Mouse (Mus musculus): Measurements from ENCODE around the gene Pacsin2. TPM values are rescaled to one million over a fixed set of nuclear protein-coding genes. Genes with fewer than 3 reads are reported as not detected.
A peak's percentile ranks its signal among the peaks of the same experiment; 100 is the strongest.
"Not testable (repeated sequence)": the region's sequence is repeated elsewhere in the genome, so short reads cannot be mapped to it uniquely, and the experiment has no call there.

The Pacsin2 gene
- polyA plus RNA-seq, 1 experiment from 2014 or later = 24.3 TPM

DNA sequence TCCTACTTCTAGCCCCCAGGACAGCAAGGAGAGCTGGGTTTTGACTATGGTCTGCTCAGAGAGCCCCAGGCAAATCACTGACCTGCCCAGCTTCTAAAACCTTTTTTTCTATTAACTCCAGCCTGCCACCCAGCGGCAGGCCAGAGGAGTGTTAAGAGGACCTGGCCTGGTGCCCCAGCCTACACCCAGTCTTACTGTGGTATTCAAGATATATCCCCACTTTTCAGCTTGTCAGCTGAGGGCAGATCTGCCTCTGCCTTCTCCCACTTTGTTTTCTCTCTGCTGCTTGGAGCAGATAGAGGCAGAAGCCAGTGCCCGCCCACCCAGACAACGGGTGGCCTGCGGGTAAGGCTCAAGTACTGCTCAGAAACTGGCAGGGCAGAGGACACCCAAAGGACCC lies 89.3 kb downstream of the Pacsin2 start:
- H3K4me3 ChIP-seq (ENCODE audit: low read depth, low read length) = no peak overlapping the region
- peak overlapping the region; percentile 70 for H3K27ac ChIP-seq (ENCODE audit: low read depth)
- H3K4me2 ChIP-seq (ENCODE audit: low read depth, low read length) = peak overlapping the region; percentile 53
- H3K36me3 ChIP-seq (replicated peaks; ENCODE audit: insufficient read depth, low read length) = peaks cover 36% of the 10 kb centered on the region
- H3K9ac ChIP-seq (replicated peaks) = no peak overlapping the region
- DNase-seq (peak; percentile 82), ATAC-seq (peak; percentile 96)
- no peaks in the 10 kb centered on the region for H3K9me3 ChIP-seq (ENCODE audit: low read length)
- H3K4me1 ChIP-seq (ENCODE audit: insufficient read depth) = peaks cover 17% of the 10 kb centered on the region
- peak; percentile 80 for TF ChIP-seq CTCF (IDR thresholded peaks at IDR 0.05; ENCODE audit: low read depth)
- peak; percentile 97 for TF ChIP-seq EP300 (IDR thresholded peaks at IDR 0.05; ENCODE audit: low read depth)
- WGBS (ENCODE audit: insufficient replicate concordance) = 36% methylated on average over 4 of the region's 4 CpGs
- no peaks in the 10 kb centered on the region for H3K27me3 ChIP-seq (ENCODE audit: insufficient read depth, low read length)

DNA sequence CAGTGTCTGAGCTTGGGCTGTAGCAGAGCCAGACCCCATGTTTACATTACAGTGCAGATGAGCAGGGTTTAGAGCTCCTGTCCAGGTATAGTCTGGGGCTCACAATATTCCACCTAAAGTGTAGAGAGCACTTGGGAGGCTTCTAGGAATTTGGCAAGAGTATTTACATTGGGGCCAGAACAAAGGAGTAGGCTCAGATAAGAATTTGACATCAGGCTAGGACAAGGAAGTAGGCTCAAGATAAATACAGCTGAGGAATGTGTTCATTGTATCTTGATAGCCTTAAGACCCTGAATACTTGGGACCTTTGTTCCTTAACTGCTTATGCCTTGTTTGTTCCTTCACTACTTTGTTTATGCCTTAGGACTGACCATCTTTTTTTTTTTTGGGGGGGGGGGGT lies 90.3 kb downstream of the Pacsin2 start:
- no peaks in the 10 kb centered on the region for H3K27me3 ChIP-seq (ENCODE audit: insufficient read depth, low read length)
- H3K27ac ChIP-seq (ENCODE audit: low read depth) = no peak overlapping the region
- peaks cover 17% of the 10 kb centered on the region for H3K4me1 ChIP-seq (ENCODE audit: insufficient read depth)
- DNase-seq = no peak
- no peak overlapping the region for H3K4me2 ChIP-seq (ENCODE audit: low read depth, low read length)
- no peak for TF ChIP-seq EP300 (IDR thresholded peaks at IDR 0.05; ENCODE audit: low read depth)
- no peak for TF ChIP-seq CTCF (IDR thresholded peaks at IDR 0.05; ENCODE audit: low read depth)
- H3K4me3 ChIP-seq (ENCODE audit: low read depth, low read length) = no peak overlapping the region
- H3K36me3 ChIP-seq (replicated peaks; ENCODE audit: insufficient read depth, low read length) = peaks cover 25% of the 10 kb centered on the region
- no peak overlapping the region; the same call in 1 of the 2 replicates for H3K9ac ChIP-seq (replicated peaks)
- ATAC-seq = no peak
- H3K9me3 ChIP-seq (ENCODE audit: low read length) = no peaks in the 10 kb centered on the region

DNA sequence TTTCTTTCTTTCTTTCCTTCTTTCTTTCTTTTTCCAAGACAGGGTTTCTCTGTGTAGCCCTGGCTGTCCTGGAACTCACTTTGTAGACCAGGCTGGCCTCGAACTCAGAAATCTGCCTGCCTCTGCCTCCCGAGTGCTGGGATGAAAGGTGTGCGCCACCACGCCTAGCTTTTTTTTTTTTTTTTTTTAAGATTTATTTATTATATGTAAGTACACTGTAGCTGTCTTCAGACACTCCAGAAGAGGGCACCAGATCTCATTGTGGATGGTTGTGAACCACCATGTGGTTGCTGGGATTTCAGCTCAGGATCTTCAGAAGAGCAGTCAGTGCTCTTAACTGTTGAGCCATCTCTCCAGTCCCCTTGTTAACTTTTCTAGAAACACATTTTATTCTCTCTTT lies 95.7 kb downstream of the Pacsin2 start:
- H3K27ac ChIP-seq (ENCODE audit: low read depth); ATAC-seq; H3K36me3 ChIP-seq (replicated peaks; ENCODE audit: insufficient read depth, low read length); H3K4me3 ChIP-seq (ENCODE audit: low read depth, low read length); H3K27me3 ChIP-seq (ENCODE audit: insufficient read depth, low read length); H3K4me2 ChIP-seq (ENCODE audit: low read depth, low read length); H3K4me1 ChIP-seq (ENCODE audit: insufficient read depth); DNase-seq; H3K9me3 ChIP-seq (ENCODE audit: low read length); H3K9ac ChIP-seq (replicated peaks): not testable (repeated sequence)
- WGBS (ENCODE audit: insufficient replicate concordance) = 81% methylated on average over 4 of the region's 4 CpGs
- peak; percentile 14; the same call in 1 of the 2 replicates for TF ChIP-seq CTCF (IDR thresholded peaks at IDR 0.05; ENCODE audit: low read depth)

DNA sequence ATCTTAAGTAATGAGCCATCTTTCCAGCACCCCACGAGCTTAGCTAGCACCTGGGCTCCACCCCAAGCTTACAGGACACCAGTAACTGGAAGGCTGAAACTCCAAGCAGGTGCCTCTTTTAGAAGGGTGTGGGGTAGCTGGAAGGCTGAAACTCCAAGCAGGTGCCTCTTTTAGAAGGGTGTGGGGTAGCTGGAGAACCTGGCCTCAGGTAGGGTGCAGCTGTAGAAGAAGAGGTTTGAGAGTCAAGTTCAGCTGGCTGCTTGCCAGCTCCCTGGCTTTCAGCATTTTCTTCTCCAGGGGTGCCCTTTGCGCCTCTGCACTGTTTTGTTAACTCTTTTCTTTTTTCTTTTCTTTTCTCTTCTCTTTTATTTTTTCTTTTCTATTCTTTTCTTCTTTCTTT lies 96.1 kb downstream of the Pacsin2 start:
- ATAC-seq = no peak
- 60% methylated on average over 2 of the region's 2 CpGs for WGBS (ENCODE audit: insufficient replicate concordance)
- no peak overlapping the region for H3K4me3 ChIP-seq (ENCODE audit: low read depth, low read length)
- DNase-seq = peak; percentile 33
- H3K4me2 ChIP-seq (ENCODE audit: low read depth, low read length) = no peak overlapping the region
- H3K27me3 ChIP-seq (ENCODE audit: insufficient read depth, low read length) = no peaks in the 10 kb centered on the region
- no peaks in the 10 kb centered on the region for H3K9me3 ChIP-seq (ENCODE audit: low read length)
- H3K4me1 ChIP-seq (ENCODE audit: insufficient read depth) = peaks cover 9% of the 10 kb centered on the region
- H3K9ac ChIP-seq (replicated peaks) = no peak overlapping the region
- no peaks in the 10 kb centered on the region for H3K36me3 ChIP-seq (replicated peaks; ENCODE audit: insufficient read depth, low read length)
- H3K27ac ChIP-seq (ENCODE audit: low read depth) = no peak overlapping the region
- TF ChIP-seq EP300 (IDR thresholded peaks at IDR 0.05; ENCODE audit: low read depth) (no peak), CTCF (IDR thresholded peaks at IDR 0.05; ENCODE audit: low read depth) (no peak)

DNA sequence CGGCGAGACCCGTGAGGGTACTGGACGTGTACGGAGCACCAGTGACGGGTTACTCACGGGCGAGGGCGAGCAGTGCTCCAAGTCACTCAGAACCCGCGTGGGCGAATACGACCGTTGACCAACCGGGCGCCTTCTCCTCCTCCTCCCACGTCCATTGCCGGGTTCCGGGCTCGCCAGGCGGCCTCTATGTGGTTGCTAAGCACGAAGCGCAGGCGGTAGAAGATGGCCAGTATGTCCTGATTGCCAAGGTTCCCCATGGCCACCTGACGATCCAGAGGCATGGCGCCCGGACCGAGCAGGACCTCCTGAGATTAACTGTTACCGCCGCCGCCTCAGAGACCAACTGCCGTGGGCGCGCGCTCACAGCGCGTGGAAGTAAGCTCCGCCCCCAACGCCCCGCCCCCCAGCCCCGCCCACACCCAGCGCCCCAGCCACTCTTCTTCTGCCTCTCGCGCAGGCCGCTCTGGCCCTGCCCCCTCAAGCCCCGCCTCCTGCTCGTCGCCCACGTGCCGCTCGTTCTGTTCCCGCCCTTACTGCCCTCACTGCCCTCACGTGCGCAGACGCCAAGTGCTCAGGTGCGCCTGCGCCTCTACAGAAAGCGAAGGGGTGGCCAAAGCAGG lies 97.4 kb downstream of the Pacsin2 start:
- H3K4me1 ChIP-seq (ENCODE audit: insufficient read depth) = peaks cover 9% of the 10 kb centered on the region
- peak; percentile 95 for DNase-seq
- ATAC-seq = peak; percentile 95
- 20% methylated on average over 50 of the region's 58 CpGs for WGBS (ENCODE audit: insufficient replicate concordance)
- no peaks in the 10 kb centered on the region for H3K27me3 ChIP-seq (ENCODE audit: insufficient read depth, low read length)
- H3K9me3 ChIP-seq (ENCODE audit: low read length) = no peaks in the 10 kb centered on the region
- peak overlapping the region; percentile 63 for H3K9ac ChIP-seq (replicated peaks)
- no peaks in the 10 kb centered on the region for H3K36me3 ChIP-seq (replicated peaks; ENCODE audit: insufficient read depth, low read length)
- H3K4me3 ChIP-seq (ENCODE audit: low read depth, low read length) = peak overlapping the region; percentile 56
- TF ChIP-seq CTCF (IDR thresholded peaks at IDR 0.05; ENCODE audit: low read depth) (no peak), EP300 (IDR thresholded peaks at IDR 0.05; ENCODE audit: low read depth) (no peak)
- H3K27ac ChIP-seq (ENCODE audit: low read depth) = 0 out of 2 replicates have a peak overlapping the region, but pooled peaks have one; percentile 30
- H3K4me2 ChIP-seq (ENCODE audit: low read depth, low read length) = peak overlapping the region; percentile 89

DNA sequence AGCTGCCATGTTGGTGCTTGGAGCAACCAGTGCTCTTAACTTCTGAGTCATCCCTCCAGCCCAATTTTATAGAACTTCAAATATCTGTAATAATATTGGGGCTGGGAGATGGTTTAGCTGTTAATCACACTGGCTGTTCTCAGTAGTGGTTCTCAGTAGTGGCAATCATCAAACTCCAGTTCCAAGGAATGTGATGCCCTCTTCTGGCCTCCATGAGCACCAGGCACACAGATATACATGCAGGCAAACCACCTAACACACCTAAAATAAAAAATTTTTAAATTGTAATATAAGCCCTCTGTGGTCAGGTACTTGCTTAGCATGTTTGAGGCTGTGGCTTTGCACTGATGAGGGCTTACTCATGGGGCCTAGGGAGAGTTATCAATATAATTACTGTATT lies 98.7 kb downstream of the Pacsin2 start:
- H3K27me3 ChIP-seq (ENCODE audit: insufficient read depth, low read length) = no peaks in the 10 kb centered on the region
- no peak for DNase-seq
- H3K4me3 ChIP-seq (ENCODE audit: low read depth, low read length) = peak overlapping the region; percentile 10
- no peak for ATAC-seq
- H3K9ac ChIP-seq (replicated peaks) = no peak overlapping the region
- no peak for TF ChIP-seq EP300 (IDR thresholded peaks at IDR 0.05; ENCODE audit: low read depth)
- TF ChIP-seq CTCF (IDR thresholded peaks at IDR 0.05; ENCODE audit: low read depth) = peak; percentile 46
- peaks cover 9% of the 10 kb centered on the region for H3K4me1 ChIP-seq (ENCODE audit: insufficient read depth)
- peak overlapping the region; percentile 89 for H3K4me2 ChIP-seq (ENCODE audit: low read depth, low read length)
- H3K27ac ChIP-seq (ENCODE audit: low read depth) = no peak overlapping the region
- no peaks in the 10 kb centered on the region for H3K9me3 ChIP-seq (ENCODE audit: low read length)
- no peaks in the 10 kb centered on the region for H3K36me3 ChIP-seq (replicated peaks; ENCODE audit: insufficient read depth, low read length)

DNA sequence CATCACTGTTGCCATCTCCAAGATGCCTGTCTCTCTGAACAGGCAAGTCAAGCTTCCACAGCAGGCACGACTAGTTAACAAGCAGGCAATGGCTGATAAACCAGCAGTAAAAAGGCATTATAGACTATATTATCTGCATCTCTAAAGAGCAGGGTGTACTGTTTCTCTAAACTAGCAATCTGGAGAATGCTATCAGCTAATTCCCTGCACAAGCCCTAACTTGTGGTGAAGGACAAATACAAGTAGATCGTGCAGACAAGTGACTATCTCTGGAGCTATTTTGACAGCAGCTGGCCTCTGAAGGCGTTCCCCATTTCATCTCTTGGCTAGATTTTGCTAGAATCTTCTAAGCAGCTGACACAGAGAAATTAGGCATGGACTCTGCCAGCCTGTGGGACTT lies 100.2 kb downstream of the Pacsin2 start:
- no peak overlapping the region for H3K4me3 ChIP-seq (ENCODE audit: low read depth, low read length)
- H3K9ac ChIP-seq (replicated peaks) = no peak overlapping the region
- DNase-seq (no peak), ATAC-seq (peak; percentile 16)
- H3K36me3 ChIP-seq (replicated peaks; ENCODE audit: insufficient read depth, low read length) = no peaks in the 10 kb centered on the region
- TF ChIP-seq EP300 (IDR thresholded peaks at IDR 0.05; ENCODE audit: low read depth) (peak; percentile 87; the same call in 1 of the 2 replicates), CTCF (IDR thresholded peaks at IDR 0.05; ENCODE audit: low read depth) (no peak)
- no peaks in the 10 kb centered on the region for H3K9me3 ChIP-seq (ENCODE audit: low read length)
- H3K4me1 ChIP-seq (ENCODE audit: insufficient read depth) = peaks cover 9% of the 10 kb centered on the region
- WGBS (ENCODE audit: insufficient replicate concordance) = 45% methylated on average over 3 of the region's 3 CpGs
- H3K27ac ChIP-seq (ENCODE audit: low read depth) = no peak overlapping the region
- H3K27me3 ChIP-seq (ENCODE audit: insufficient read depth, low read length) = no peaks in the 10 kb centered on the region
- no peak overlapping the region for H3K4me2 ChIP-seq (ENCODE audit: low read depth, low read length)

DNA sequence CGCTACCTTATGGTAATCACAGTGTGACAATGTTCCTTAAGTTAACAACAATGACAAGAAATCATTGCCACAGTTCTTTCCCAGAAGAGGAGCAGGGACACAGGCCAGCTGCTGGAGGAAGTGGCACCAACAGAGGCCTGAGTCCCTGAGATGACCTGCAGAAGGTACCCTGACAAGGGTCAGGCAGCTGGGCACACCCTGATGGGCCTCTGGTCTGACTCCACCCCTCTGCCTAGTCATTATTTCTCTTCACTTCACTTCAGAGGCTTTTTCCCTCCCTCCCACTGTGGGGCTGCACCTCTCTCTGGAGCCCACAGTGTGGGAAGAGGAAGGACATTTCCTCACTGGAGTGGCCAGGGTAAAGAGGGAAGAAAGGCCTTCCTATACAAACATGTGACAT lies 101.6 kb downstream of the Pacsin2 start:
- not testable (repeated sequence) for ATAC-seq
- 89% methylated on average over 1 of the region's 1 CpGs for WGBS (ENCODE audit: insufficient replicate concordance)

DNA sequence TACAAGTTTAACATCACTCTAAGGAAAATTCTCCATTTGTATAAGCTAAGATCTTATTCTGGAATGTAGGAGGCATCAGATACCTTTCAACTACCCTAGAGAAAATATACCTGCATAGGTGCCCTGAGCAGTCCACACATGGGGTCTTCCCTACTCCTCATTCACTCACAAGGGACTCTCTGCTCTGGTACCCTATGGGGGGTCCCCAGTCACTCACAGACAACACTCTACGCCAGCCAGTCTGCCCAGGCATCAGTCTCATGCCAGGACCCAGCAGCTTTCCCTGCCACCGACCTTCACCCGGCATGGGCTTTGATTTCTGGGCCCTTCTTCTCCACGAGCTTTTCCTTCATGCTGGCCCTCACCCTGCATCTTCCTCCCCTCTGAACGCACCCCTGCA lies 103.5 kb downstream of the Pacsin2 start:
- not testable (repeated sequence) for H3K4me2 ChIP-seq (ENCODE audit: low read depth, low read length); H3K27ac ChIP-seq (ENCODE audit: low read depth); H3K27me3 ChIP-seq (ENCODE audit: insufficient read depth, low read length); ATAC-seq; H3K36me3 ChIP-seq (replicated peaks; ENCODE audit: insufficient read depth, low read length); DNase-seq; H3K9me3 ChIP-seq (ENCODE audit: low read length); H3K4me1 ChIP-seq (ENCODE audit: insufficient read depth); H3K9ac ChIP-seq (replicated peaks); H3K4me3 ChIP-seq (ENCODE audit: low read depth, low read length)
- WGBS (ENCODE audit: insufficient replicate concordance) = 75% methylated on average over 4 of the region's 5 CpGs

More for the DNA sequence above, 101.6 kb downstream of the Pacsin2 start:
- not testable (repeated sequence) for H3K4me2 ChIP-seq (ENCODE audit: low read depth, low read length); H3K9ac ChIP-seq (replicated peaks); H3K36me3 ChIP-seq (replicated peaks; ENCODE audit: insufficient read depth, low read length); DNase-seq; H3K9me3 ChIP-seq (ENCODE audit: low read length); H3K4me3 ChIP-seq (ENCODE audit: low read depth, low read length); H3K27ac ChIP-seq (ENCODE audit: low read depth); H3K4me1 ChIP-seq (ENCODE audit: insufficient read depth); H3K27me3 ChIP-seq (ENCODE audit: insufficient read depth, low read length)

All from liver, postnatal 0 days (tissue).